Mouse (Mus musculus) spleen, embryonic (tissue): ENCODE measurements at regions not wholly inside any gene's neighbourhood (a gene's known extent, or its start where the extent isn't known, plus 50 kb on each side); places are given as distances from the start of the nearest gene placed in this dataset.
"Not testable (repeated sequence)": the region's sequence is repeated elsewhere in the genome, so short reads cannot be mapped to it uniquely, and the experiment has no call there.

Experiments
- CTCF ChIA-PET: fragments of 350-600 bp; sonication (Branson Sonifier 250); formaldehyde crosslinking; loops from one replicate; lab custom pipeline; 2022; lab: Charles Lee

DNA sequence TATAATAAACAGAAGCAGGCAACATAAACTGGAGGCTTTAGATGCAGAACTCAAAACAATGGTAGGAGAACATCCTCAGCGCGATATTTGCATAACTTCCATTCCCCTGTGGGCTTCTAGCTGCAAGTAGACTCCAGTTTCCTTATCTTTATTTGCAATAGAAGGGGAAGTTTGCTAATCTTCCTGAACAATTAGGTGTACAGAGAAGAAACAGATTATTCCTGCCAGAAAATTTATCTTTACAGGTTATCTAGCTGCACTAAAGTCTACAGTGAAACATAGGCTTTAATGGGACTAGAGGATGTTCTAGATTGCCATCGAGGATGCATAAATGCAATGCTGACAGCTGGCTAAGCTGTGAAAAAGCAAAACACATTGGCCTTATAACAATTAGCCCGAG is 1544.0 kb downstream of the Efna5 start:
- CTCF ChIA-PET: no interaction called here

DNA sequence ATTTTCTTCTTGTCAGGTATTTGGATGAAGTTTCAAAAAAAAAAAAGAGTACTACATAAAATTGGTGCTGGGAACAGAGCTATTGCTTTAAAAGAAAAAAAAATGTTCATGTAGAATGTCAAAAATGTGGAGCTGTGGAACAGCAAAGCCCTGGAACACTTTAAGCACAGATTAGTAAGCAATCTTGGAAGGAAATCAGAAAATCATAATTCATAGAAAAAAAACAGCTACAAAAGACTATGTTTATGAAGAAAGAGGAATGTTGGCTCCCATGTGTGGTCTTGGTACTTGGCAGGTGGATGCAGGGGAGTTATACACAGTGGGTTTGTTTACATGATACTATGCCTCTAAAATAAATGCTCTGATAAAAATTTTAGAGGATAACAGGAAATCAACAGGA is 1555.7 kb downstream of the Efna5 start:
- CTCF ChIA-PET: no interaction called here

DNA sequence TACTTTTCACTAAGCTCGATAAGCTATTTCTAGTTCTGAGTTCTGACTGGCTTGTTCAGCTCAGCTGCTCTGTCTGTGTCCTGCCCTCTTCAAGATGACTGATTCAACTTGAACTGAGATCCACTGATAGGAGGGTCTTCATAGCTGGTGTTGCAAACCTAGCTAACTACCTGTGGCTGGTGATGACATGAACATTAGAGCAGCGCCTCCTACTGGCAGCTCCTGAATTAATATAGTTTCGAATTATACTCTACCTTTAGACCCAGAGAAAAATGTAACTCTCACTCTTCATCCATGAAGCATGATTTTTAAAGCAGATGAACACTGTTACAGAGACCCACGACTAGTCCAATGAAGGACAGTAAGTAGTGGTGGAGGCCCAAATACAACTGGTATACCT is 1560.3 kb downstream of the Efna5 start:
- CTCF ChIA-PET: interaction anchor here (0.6 kb wide), 1 partner anchor 204 kb away, joined by 3 read pairs; no protein-coding TSS in a partner anchor

GRCm38 (mm10) chr17:61313424-61313823 is 1567.7 kb downstream of the Efna5 start:
- CTCF ChIA-PET: no interaction called here

GRCm38 (mm10) chr17:61311189-61311588 is 1569.9 kb downstream of the Efna5 start:
- CTCF ChIA-PET: no interaction called here

GRCm38 (mm10) chr17:61303611-61304010 is 1577.5 kb downstream of the Efna5 start:
- CTCF ChIA-PET: no interaction called here

- CTCF ChIA-PET: no interaction called here
Measured at GRCm38 (mm10) chr17:61301984-61302383, 1579.1 kb downstream of the Efna5 start.

DNA sequence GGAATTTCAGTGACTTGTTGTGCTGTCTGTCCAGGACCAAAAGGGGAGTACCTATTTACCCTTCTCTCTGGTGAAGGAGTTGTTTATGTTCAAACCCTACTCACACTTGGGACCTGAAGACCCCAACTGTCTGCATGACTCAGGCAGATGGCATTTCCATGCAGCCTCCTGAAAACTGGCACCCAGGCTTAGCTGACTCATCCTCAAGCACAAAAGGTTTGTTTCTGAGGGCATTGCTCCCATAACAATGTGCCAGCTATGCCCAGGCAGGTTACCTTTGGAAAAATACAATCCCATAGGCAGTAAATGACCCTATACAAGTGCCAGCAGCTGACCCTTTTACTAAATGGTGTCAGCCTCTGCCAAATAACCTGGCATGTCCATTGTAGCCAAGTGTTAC is 1579.9 kb downstream of the Efna5 start:
- CTCF ChIA-PET: no interaction called here

- CTCF ChIA-PET: no interaction called here
Measured at GRCm38 (mm10) chr17:61291129-61291528, 1590.0 kb downstream of the Efna5 start.

DNA sequence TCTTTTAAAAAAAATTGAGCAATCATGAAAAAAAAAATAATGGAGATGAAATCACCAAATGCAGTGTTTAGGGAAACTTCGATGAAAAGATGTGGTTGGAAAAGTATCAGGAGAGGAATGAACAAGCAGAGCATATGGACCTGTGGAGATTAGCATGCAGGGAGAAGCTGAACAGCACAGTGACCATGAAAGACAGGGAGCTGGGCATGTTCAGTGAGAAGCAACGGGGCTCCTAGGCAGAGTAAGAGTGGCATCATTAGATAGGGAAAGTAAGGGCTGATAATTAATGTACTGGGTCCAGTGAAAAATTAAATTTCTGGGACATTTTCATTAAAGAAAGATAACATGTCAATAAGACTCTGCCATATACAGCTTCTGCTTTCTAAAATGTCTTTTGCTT is 1592.5 kb downstream of the Efna5 start:
- CTCF ChIA-PET: no interaction called here

- CTCF ChIA-PET: interaction anchor here (0.6 kb wide), 1 partner anchor 11 kb away, joined by 4 read pairs; no protein-coding TSS in a partner anchor
Measured at GRCm38 (mm10) chr17:61273631-61274030, 1607.5 kb downstream of the Efna5 start.

DNA sequence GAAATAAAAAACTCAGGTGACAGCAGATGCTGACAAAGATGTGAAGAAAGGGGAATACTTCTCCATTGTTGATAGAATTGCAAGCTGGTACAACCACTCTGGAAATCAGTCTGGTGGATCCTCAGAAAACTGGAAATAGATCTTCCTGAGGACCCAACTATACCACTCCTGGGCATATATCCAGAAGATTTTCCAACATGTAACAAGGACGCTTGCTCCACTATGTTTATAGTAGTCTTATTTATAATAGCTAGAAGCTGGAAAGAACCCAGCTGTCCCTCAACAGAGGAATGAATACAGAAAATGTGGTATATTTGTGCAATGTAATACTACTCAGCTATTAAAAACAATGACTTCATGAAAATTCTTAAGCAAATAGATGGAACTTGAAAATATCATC is 1624.6 kb downstream of the Efna5 start:
- CTCF ChIA-PET: not testable (repeated sequence)

- CTCF ChIA-PET: no interaction called here
Measured at GRCm38 (mm10) chr17:61248411-61248810, 1632.7 kb downstream of the Efna5 start.

DNA sequence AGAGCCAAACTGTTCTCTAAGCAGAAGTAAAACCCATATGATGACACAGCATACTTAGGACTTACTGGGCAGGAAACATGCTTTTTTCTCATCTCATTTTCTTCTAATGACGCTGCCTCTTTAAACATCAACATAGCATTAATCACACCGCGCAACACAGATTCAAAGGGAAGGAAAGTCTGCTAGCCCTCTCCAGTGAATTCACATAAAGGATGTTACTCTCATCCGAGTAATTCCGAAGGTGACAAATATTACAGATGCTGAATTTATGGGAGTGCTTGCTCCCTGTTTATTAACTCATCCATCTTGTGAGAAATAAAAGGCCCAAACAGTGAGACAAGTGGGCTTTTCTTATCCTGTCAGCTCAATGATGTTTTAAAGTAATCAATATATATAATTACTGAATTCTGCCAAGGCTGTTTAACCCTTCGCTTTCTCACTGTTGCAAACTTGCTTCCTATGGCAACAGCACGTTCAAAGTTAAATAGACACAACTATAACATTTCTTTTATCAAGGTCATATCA is 1663.9 kb downstream of the Efna5 start:
- CTCF ChIA-PET: no interaction called here

DNA sequence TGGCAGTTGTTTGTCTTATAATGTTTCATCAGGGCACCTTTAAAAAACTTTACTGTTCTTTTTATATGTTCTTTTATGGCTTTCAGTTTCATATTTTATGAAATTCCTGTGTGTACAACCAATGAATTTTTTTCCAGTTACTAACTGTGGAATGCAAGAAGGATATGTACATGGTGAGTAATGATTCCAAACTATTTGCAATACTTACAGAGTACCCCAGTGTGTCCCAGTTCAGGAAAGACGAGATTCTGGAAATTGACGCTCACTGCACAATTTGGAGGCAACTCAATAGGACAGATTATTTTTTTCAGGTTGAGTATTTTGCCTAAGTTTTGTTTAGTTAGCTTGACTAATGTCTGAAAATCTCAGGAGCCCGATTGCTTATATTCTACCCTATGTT is 1676.8 kb downstream of the Efna5 start:
- CTCF ChIA-PET: no interaction called here

GRCm38 (mm10) chr17:61187880-61188279 is 1693.2 kb downstream of the Efna5 start:
- CTCF ChIA-PET: not testable (repeated sequence)

DNA sequence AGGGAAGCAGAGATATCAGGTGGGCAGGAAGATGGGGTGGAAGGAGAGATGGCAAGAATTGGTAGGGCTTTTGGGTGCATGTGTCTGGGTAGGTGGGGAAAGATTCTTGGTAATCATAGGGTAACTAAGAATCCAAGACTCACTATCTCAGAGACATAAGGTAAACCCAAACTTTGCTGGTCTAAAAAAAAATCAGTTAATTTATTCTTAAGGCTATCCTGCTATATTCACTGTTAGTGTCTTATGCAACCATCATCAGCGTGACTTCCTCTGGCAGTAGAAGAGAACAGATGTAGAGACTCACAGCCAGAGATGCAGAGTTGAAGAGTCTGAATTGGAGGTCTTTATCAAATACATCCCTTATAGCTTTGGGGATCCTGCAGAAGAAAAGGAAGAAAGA is 1704.5 kb downstream of the Efna5 start:
- CTCF ChIA-PET: no interaction called here

GRCm38 (mm10) chr17:61159437-61159836 is 1721.7 kb downstream of the Efna5 start:
- CTCF ChIA-PET: no interaction called here

DNA sequence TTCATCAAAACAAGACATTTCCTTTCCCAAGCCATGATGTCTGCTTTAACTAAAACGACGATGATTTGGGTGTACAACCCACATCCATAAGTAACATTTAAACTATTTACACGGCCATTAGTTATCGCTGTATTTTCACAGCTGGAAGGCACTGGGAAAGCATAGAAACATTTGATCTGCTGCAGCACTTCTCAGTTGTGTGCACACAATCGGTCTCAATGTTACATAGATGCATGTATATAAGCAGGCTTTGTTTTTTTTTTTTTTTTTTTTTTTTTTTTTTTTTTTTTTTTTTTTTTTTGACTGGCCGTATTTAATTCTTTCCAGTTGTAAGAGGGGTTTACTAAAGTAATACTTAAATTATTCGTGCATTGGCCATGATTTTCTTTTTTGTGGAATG is 1744.1 kb downstream of the Efna5 start:
- CTCF ChIA-PET: no interaction called here

GRCm38 (mm10) chr17:61127767-61128166 is 1753.3 kb downstream of the Efna5 start:
- CTCF ChIA-PET: no interaction called here

DNA sequence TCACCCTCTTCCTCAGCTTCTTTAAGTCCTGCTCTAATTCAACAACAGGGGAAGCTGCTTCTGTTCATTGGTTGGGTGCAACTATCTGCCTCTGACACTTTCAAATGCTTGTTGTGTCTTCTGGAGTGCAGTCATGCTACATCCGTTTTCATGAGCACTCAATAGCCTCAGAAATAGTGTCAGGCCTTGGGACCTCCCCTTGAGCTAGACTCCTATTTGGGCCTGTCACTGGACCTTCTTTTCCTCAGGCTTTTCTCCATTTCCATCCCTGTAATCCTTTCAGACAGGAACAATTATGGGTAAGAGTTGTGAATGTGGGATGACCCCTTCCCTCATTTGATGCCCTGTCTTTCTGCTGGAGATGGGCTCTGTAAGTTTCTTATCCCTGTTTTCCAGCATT is 1774.8 kb downstream of the Efna5 start:
- CTCF ChIA-PET: no interaction called here

DNA sequence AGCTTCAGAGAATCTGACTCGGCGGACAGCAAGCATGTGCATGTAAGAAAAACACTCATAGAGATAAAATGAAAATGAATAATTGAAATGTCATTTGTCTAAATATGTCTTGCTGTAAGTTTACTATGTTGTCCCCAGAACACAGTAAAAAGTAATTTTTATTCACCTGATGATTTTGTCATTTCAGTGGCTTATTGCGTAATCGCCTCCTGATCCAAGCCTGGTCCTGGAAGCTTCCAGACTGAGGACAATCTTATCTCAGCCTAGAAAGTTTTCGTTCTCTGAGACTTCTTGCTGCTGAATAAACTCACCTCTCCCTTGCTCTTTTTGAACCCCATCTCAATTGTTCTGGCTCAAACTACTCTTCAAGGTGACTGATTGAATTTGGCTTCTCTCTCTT is 1820.7 kb downstream of the Efna5 start:
- CTCF ChIA-PET: no interaction called here

DNA sequence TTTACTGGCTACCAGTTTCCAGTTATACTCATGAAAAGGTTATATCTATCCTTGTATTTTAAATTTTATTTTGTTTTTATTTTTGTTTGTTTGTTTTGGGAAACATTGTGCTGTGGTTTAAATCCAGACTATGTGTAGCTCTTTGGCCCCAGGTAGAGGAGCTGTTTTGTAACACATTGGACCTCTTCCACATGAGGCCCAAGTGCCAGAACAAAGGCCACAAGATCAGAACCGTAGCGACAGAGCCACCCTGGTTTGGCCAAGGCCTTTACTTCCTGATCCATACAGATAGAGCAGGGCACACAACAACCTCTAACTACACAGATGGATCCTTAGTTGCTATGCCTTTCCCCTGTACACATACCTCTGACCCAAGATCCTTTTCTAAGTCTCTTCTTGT is 1822.6 kb downstream of the Efna5 start:
- CTCF ChIA-PET: no interaction called here

GRCm38 (mm10) chr17:61033544-61034251 is 1847.4 kb downstream of the Efna5 start:
- CTCF ChIA-PET: no interaction called here
